Mouse (Mus musculus) ES-Bruce4 (cell line): ENCODE measurements around the gene Cnbp.

Experiments used
- CTCF ChIP-seq: IDR thresholded peaks from one replicate; pipeline ENCODE4 v1.8.1; 2011; ENCODE audit warnings: low read depth, low read length
- EP300 ChIP-seq: IDR thresholded peaks from 2 replicates; pipeline ENCODE4 v1.6.1; 2011; ENCODE audit warnings: low read depth, low read length; ENCODE audit not compliant: insufficient read depth

DNA sequence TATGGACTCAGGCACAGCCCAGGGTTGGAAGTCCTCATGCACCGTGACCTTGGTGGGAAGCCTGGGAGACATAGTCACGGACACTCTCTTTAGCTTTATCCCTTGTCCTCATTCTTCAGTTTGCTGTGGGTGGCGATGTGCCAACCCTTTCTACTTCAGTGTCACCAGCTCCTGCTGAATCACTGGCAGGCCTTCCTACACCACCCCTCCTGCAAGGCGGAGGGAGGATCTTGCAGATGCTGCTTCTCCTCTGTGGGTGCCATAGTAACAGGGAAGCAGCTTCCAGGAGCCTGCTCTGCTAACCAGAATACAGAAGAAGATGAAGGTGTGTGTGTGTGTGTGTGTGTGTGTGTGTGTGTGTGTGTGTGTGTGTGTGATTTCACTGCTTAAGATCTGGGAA, 31.9 kb upstream of the Cnbp start:
- TF ChIP-seq EP300 (no peak), CTCF (no peak)
